Mouse (Mus musculus) CH12.LX (cell line): ENCODE data around the gene Bmpr2. TPM values are rescaled to one million over a fixed set of nuclear protein-coding genes. Genes with fewer than 3 reads are reported as not detected.

ENCODE experiments used
- DNase-seq: peaks from one replicate; pipeline ENCODE4 v3.0.0-alpha.2; 2013; ENCODE audit errors: extremely low read depth
- H3K27ac ChIP-seq: 2 replicates; pipeline ENCODE4 v1.5.1; 2012; ENCODE audit warnings: low read depth, mild to moderate bottlenecking, control low read depth, moderate library complexity; ENCODE audit not compliant: insufficient read depth
- H3K27me3 ChIP-seq: replicated peaks from 2 replicates; pipeline ENCODE3; 2012; ENCODE audit warnings: inconsistent platforms
- H3K36me3 ChIP-seq, 2 experiments: replicated peaks in 1 of 2; 2 replicates each; pipeline versions ENCODE3 to v1.6.1; 2012; ENCODE audit warnings: inconsistent platforms in 1 of 2, low read length in 1 of 2, mild to moderate bottlenecking in 1 of 2, mixed read lengths in 1 of 2, moderate library complexity in 1 of 2; ENCODE audit not compliant: control insufficient read depth in 1 of 2, insufficient read depth in 1 of 2
- H3K4me1 ChIP-seq, 2 experiments: 2 replicates each; pipeline ENCODE4 v1.6.1; 2012; ENCODE audit warnings: inconsistent platforms in 1 of 2, moderate library complexity in 1 of 2; ENCODE audit not compliant: insufficient read depth in 2 of 2, control insufficient read depth in 1 of 2
- H3K4me2 ChIP-seq: 2 replicates; pipeline ENCODE4 v1.6.1; 2012; ENCODE audit warnings: low read depth, mild to moderate bottlenecking, control low read depth; ENCODE audit not compliant: poor library complexity, insufficient read depth, severe bottlenecking
- H3K4me3 ChIP-seq, 3 experiments: fragments of 150-350 bp in 1 of 3; sonication (generic) in 1 of 3; replicated peaks in 1 of 3; 2 replicates each; pipeline versions ENCODE3 to v1.5.1; 2011 to 2012; ENCODE audit warnings: low read depth in 2 of 3, low read length in 2 of 3, mild to moderate bottlenecking in 2 of 3, moderate library complexity in 2 of 3, control low read depth in 1 of 3, improper control_type of control experiment in 1 of 3, inconsistent platforms in 1 of 3, mixed read lengths in 1 of 3; ENCODE audit not compliant: poor library complexity in 1 of 3
- H3K79me2 ChIP-seq: replicated peaks from 2 replicates; pipeline ENCODE4 v1.6.1; 2012; ENCODE audit warnings: mild to moderate bottlenecking, moderate library complexity; ENCODE audit not compliant: control insufficient read depth, poor library complexity, insufficient read depth, severe bottlenecking; ENCODE audit errors: extremely low read depth
- H3K9ac ChIP-seq: 2 replicates; pipeline ENCODE4 v1.6.1; 2012; ENCODE audit warnings: low read depth, mild to moderate bottlenecking, control low read depth, moderate library complexity; ENCODE audit not compliant: insufficient read depth
- H3K9me3 ChIP-seq: replicated peaks from 2 replicates; pipeline ENCODE3; 2012; ENCODE audit warnings: low read length, inconsistent platforms, mixed read lengths
- BHLHE40 ChIP-seq: IDR thresholded peaks from 2 replicates; pipeline ENCODE4 v1.6.1; 2011; ENCODE audit warnings: mild to moderate bottlenecking, low read depth, low read length, improper control_type of control experiment
- CHD1 ChIP-seq: IDR thresholded peaks from 2 replicates; pipeline ENCODE4 v1.6.1; 2012; ENCODE audit warnings: low read depth, low read length, improper control_type of control experiment, inconsistent platforms
- CHD2 ChIP-seq: IDR thresholded peaks from 2 replicates; pipeline ENCODE4 v1.6.1; 2011; ENCODE audit warnings: low read length, improper control_type of control experiment
- CTCF ChIP-seq, 2 experiments: IDR thresholded peaks in 1 of 2; conservative IDR thresholded peaks in 1 of 2; 2 replicates each; pipeline ENCODE4 v1.5.1; 2011 to 2012; ENCODE audit warnings: low read depth in 2 of 2, low read length in 2 of 2, improper control_type of control experiment in 1 of 2, inconsistent platforms in 1 of 2, mild to moderate bottlenecking in 1 of 2, moderate library complexity in 1 of 2
- E2F4 ChIP-seq: IDR thresholded peaks from 2 replicates; pipeline ENCODE4 v1.6.1; 2011; ENCODE audit warnings: low read depth, low read length, improper control_type of control experiment; ENCODE audit not compliant: insufficient replicate concordance
- ELF1 ChIP-seq: IDR thresholded peaks from 2 replicates; pipeline ENCODE4 v1.6.1; 2014; ENCODE audit warnings: low read depth, mild to moderate bottlenecking, inconsistent platforms, low read length, improper control_type of control experiment
- EP300 ChIP-seq: IDR thresholded peaks from 2 replicates; pipeline ENCODE4 v1.6.1; 2011; ENCODE audit warnings: low read length, improper control_type of control experiment
- ETS1 ChIP-seq: conservative IDR thresholded peaks from 2 replicates; pipeline ENCODE4 v1.6.1; 2012; ENCODE audit warnings: low read depth, mild to moderate bottlenecking, inconsistent platforms, low read length, improper control_type of control experiment, moderate library complexity
- GABPA ChIP-seq: IDR thresholded peaks from 2 replicates; pipeline ENCODE4 v1.6.1; 2012; ENCODE audit warnings: low read depth, low read length, improper control_type of control experiment, inconsistent platforms; ENCODE audit not compliant: insufficient replicate concordance
- HCFC1 ChIP-seq: IDR thresholded peaks from 2 replicates; pipeline ENCODE4 v1.6.1; 2012; ENCODE audit warnings: low read depth, mild to moderate bottlenecking, inconsistent platforms, low read length, improper control_type of control experiment
- IRF4 ChIP-seq: IDR thresholded peaks from 2 replicates; pipeline ENCODE4 v1.6.1; 2014; ENCODE audit warnings: low read depth, mild to moderate bottlenecking, inconsistent platforms, low read length, improper control_type of control experiment
- JUN ChIP-seq: IDR thresholded peaks from 2 replicates; pipeline ENCODE4 v1.6.1; 2011; ENCODE audit warnings: low read depth, mild to moderate bottlenecking, low read length, improper control_type of control experiment, moderate library complexity; ENCODE audit not compliant: insufficient read depth
- JUND ChIP-seq: conservative IDR thresholded peaks from 2 replicates; pipeline ENCODE4 v1.6.1; 2011; ENCODE audit warnings: low read depth, low read length, improper control_type of control experiment
- KAT2A ChIP-seq: IDR thresholded peaks from 2 replicates; pipeline ENCODE4 v1.6.1; 2012; ENCODE audit warnings: low read length, improper control_type of control experiment, inconsistent platforms; ENCODE audit not compliant: insufficient replicate concordance
- MAFK ChIP-seq: IDR thresholded peaks from 2 replicates; pipeline ENCODE4 v1.6.1; 2011; ENCODE audit warnings: low read length, improper control_type of control experiment; ENCODE audit not compliant: insufficient replicate concordance
- MAX ChIP-seq: IDR thresholded peaks from 2 replicates; pipeline ENCODE4 v1.6.1; 2011; ENCODE audit warnings: low read length, improper control_type of control experiment
- MAZ ChIP-seq: IDR thresholded peaks from 2 replicates; pipeline ENCODE4 v1.6.1; 2012; ENCODE audit warnings: low read depth, mild to moderate bottlenecking, inconsistent platforms, low read length, improper control_type of control experiment, moderate library complexity
- MEF2A ChIP-seq: IDR thresholded peaks from 2 replicates; pipeline ENCODE4 v1.6.1; 2014; ENCODE audit warnings: low read depth, mild to moderate bottlenecking, inconsistent platforms, low read length, improper control_type of control experiment, borderline replicate concordance
- MXI1 ChIP-seq: IDR thresholded peaks from 2 replicates; pipeline ENCODE4 v1.6.1; 2011; ENCODE audit warnings: mild to moderate bottlenecking, low read depth, low read length, improper control_type of control experiment
- MYC ChIP-seq: IDR thresholded peaks from 2 replicates; pipeline ENCODE4 v1.6.1; 2011; ENCODE audit warnings: low read depth, mild to moderate bottlenecking, improper control_type of control experiment, low read length
- NELFE ChIP-seq: IDR thresholded peaks from 2 replicates; pipeline ENCODE4 v1.6.1; 2011; ENCODE audit warnings: low read depth, low read length, improper control_type of control experiment
- NRF1 ChIP-seq: IDR thresholded peaks from 2 replicates; pipeline ENCODE4 v1.6.1; 2014; ENCODE audit warnings: low read depth, mild to moderate bottlenecking, inconsistent platforms, low read length, improper control_type of control experiment, moderate library complexity
- PAX5 ChIP-seq: IDR thresholded peaks from 2 replicates; pipeline ENCODE4 v1.6.1; 2012; ENCODE audit warnings: low read length, inconsistent platforms, mixed read lengths
- POLR2A ChIP-seq: IDR thresholded peaks from 2 replicates; pipeline ENCODE4 v1.6.1; 2011; ENCODE audit warnings: low read depth, mild to moderate bottlenecking, improper control_type of control experiment, low read length
- POLR2AphosphoS2 ChIP-seq: IDR thresholded peaks from 2 replicates; pipeline ENCODE4 v1.6.1; 2011; ENCODE audit warnings: low read depth, low read length, improper control_type of control experiment
- RAD21 ChIP-seq: IDR thresholded peaks from 2 replicates; pipeline ENCODE4 v1.6.1; 2011; ENCODE audit warnings: low read depth, mild to moderate bottlenecking, low read length, improper control_type of control experiment, moderate library complexity
- RCOR1 ChIP-seq: conservative IDR thresholded peaks from 2 replicates; pipeline ENCODE4 v1.6.1; 2012; ENCODE audit warnings: low read depth, mild to moderate bottlenecking, inconsistent platforms, low read length, improper control_type of control experiment
- SIN3A ChIP-seq: IDR thresholded peaks from 2 replicates; pipeline ENCODE4 v1.6.1; 2012; ENCODE audit warnings: low read length, improper control_type of control experiment, inconsistent platforms
- SMC3 ChIP-seq: IDR thresholded peaks from 2 replicates; pipeline ENCODE4 v1.6.1; 2011; ENCODE audit warnings: low read depth, low read length, improper control_type of control experiment
- TBP ChIP-seq: conservative IDR thresholded peaks from 2 replicates; pipeline ENCODE4 v1.6.1; 2011; ENCODE audit warnings: low read depth, low read length, improper control_type of control experiment
- TCF12 ChIP-seq: IDR thresholded peaks from 2 replicates; pipeline ENCODE4 v1.6.1; 2014; ENCODE audit warnings: low read depth, mild to moderate bottlenecking, inconsistent platforms, low read length, improper control_type of control experiment
- UBTF ChIP-seq: IDR thresholded peaks from 2 replicates; pipeline ENCODE4 v1.6.1; 2012; ENCODE audit warnings: low read depth, mild to moderate bottlenecking, inconsistent platforms, low read length, improper control_type of control experiment, moderate library complexity
- USF1 ChIP-seq: IDR thresholded peaks from 2 replicates; pipeline ENCODE4 v1.6.1; 2014; ENCODE audit warnings: low read depth, mild to moderate bottlenecking, inconsistent platforms, low read length, improper control_type of control experiment
- USF2 ChIP-seq: conservative IDR thresholded peaks from 2 replicates; pipeline ENCODE4 v1.6.1; 2011; ENCODE audit warnings: low read depth, low read length, improper control_type of control experiment
- ZC3H11A ChIP-seq: IDR thresholded peaks from 2 replicates; pipeline ENCODE4 v1.6.1; 2012; ENCODE audit warnings: low read depth, mild to moderate bottlenecking, inconsistent platforms, low read length, improper control_type of control experiment
- ZKSCAN1 ChIP-seq: IDR thresholded peaks from 2 replicates; pipeline ENCODE4 v1.6.1; 2012; ENCODE audit warnings: low read depth, inconsistent platforms, low read length, improper control_type of control experiment, borderline replicate concordance
- ZMIZ1 ChIP-seq: IDR thresholded peaks from 2 replicates; pipeline ENCODE4 v1.6.1; 2012; ENCODE audit warnings: low read depth, mild to moderate bottlenecking, inconsistent platforms, low read length, improper control_type of control experiment
- ZNF384 ChIP-seq: IDR thresholded peaks from 2 replicates; pipeline ENCODE4 v1.6.1; 2012; ENCODE audit warnings: low read depth, low read length, improper control_type of control experiment, inconsistent platforms
- dilution Hi-C: fragments of 300-500 bp; cut with MboI; formaldehyde crosslinking; loops from 2 replicates; pipeline ENCODE4 v1.14.3; 2020; ENCODE audit warnings: low sequenced_read_pairs; ENCODE audit not compliant: extremely low pct_unique_long_range_greater_than_20kb, extremely low pct_ligation_motif_present
- in situ Hi-C: fragments of 300-500 bp; cut with MboI; formaldehyde crosslinking; loops from 3 replicates; pipeline ENCODE4 v1.14.3; 2019; ENCODE audit warnings: low sequenced_read_pairs, low pct_ligation_motif_present, low pct_unique_long_range_greater_than_20kb, mixed read lengths
- polyA plus RNA-seq: library from polyadenylated mRNA; unstranded; fragments of >175 nt; gene quantifications from 2 replicates; pipeline ENCODE4 v1.2.1, GENCODE M21; 2012; ENCODE audit warnings: low read depth; ENCODE audit not compliant: insufficient read length
- total RNA-seq, 2 experiments: library from RNA; depleted of rRNA; stranded (reverse); fragments of 300-350 nt in 1 of 2; fragments of >200 nt in 1 of 2; gene quantifications; 2 replicates each; pipeline ENCODE4 v1.2.3; 2012 to 2014

The Bmpr2 gene
- total RNA-seq (2012; rRNA removed) (3.1 and 3.6 TPM in 2 replicates), total RNA-seq (2014; rRNA removed) (4.8 and 5.0 TPM in 2 replicates), polyA plus RNA-seq (3.6 and 4.7 TPM in 2 replicates)

GRCm38 (mm10) chr1:59763164-59763768 lies at the start of gene Bmpr2:
Gene Bmpr2, plus strand, starts transcription at chr1:59763400.
- H3K79me2 ChIP-seq = peaks cover 8% of the 10 kb centered on the region
- H3K27ac ChIP-seq = peak within 1 kb of the TSS; percentile 47
- H3K4me1 ChIP-seq = peaks cover 0 to 15% of the 10 kb centered on the region in 2 experiments; a peak in 2 of 4 replicates
- peak within 1 kb of the TSS; percentile 78 for H3K9ac ChIP-seq
- no peaks in the 10 kb centered on the region for H3K27me3 ChIP-seq
- H3K36me3 ChIP-seq = no peaks in the 10 kb centered on the region
- dilution Hi-C loops = no loop called here
- TF ChIP-seq E2F4 (no peak), BHLHE40 (no peak), HCFC1 (no peak), ZKSCAN1 (no peak), NRF1 (peak; percentile 86), RCOR1 (no peak), USF1 (no peak), MAZ (no peak), PAX5 (no peak), POLR2AphosphoS2 (no peak), JUN (no peak), NELFE (peak; percentile 58; the same call in 1 of the 2 replicates), POLR2A (peak; percentile 76), EP300 (no peak), MAFK (no peak), GABPA (no peak), SMC3 (no peak), CTCF (conservative IDR thresholded peaks at IDR 0.05 in 1 of 2, IDR thresholded peaks at IDR 0.05 in 1 of 2; ENCODE audit: low read depth in 2 of 2, low read length in 2 of 2) (0 out of 4 replicates have a peak, but pooled peaks of 1 of the 2 experiments have one; percentile 2), MXI1 (no peak), JUND (no peak), UBTF (no peak), CHD1 (no peak), KAT2A (no peak), CHD2 (no peak), MAX (no peak; the same call in 1 of the 2 replicates), MYC (no peak), ZMIZ1 (peak; percentile 33; the same call in 1 of the 2 replicates), TBP (no peak), RAD21 (no peak), ZNF384 (no peak), ELF1 (no peak), MEF2A (no peak), ETS1 (no peak), TCF12 (peak; percentile 35; the same call in 1 of the 2 replicates), IRF4 (no peak), USF2 (no peak), ZC3H11A (no peak), SIN3A (no peak)
- TF ChIP-seq, all 38 proteins: peak for 6
- peak; percentile 70 for DNase-seq
- in situ Hi-C loops = loop anchor here (25.0 kb wide), 1 partner anchor 224 kb away; no protein-coding TSS in a partner anchor
- Histone ChIP-seq H3K4me3 (peak within 1 kb of the TSS; percentile 73 to 81 (median 74)), H3K9me3 (no peaks in the 10 kb centered on the region), H3K4me2 (peak within 1 kb of the TSS; percentile 31)
